Mouse (Mus musculus): ENCODE measurements around the gene Usp47.

DNA sequence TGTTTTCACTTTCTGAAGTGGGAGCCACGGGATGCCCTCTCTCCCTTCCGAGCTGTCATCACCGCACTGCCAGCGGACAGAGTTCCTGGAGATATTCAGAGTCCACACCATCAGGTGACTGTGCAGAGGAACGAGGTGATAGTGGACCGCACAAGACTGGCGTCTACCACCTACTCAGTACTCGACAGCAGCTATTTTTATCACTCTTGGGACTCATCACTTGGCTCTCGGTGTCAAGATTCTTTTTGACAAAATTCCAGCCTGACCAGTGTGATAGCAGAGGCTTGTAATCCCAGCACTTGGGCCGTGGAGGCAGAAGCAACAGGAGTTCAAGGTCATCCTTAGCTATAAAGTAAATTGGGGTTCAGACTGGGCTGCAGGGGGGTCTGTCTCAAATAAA lies 125.8 kb downstream of the Usp47 start:
- TF ChIP-seq POLR2A (IDR thresholded peaks at IDR 0.05; ENCODE audit: borderline replicate concordance, extremely low read depth, low read depth, low read length), result no peak
- TF ChIP-seq CTCF (IDR thresholded peaks at IDR 0.05; ENCODE audit: insufficient read depth, low read length), result no peak
